Mouse (Mus musculus): ENCODE measurements around the gene Rassf6.

- TF ChIP-seq CTCF (IDR thresholded peaks at IDR 0.05; ENCODE audit: extremely low read depth, insufficient read depth, insufficient read length, insufficient replicate concordance) = no peak
- TF ChIP-seq POLR2A (IDR thresholded peaks at IDR 0.05; ENCODE audit: low read depth, low read length) = no peak
Measured at GRCm38 (mm10) chr5:90565205-90565604, 75.3 kb downstream of the Rassf6 start.

All from spleen, adult 2 months (tissue).